Mouse (Mus musculus) olfactory bulb, adult 2 months (tissue): ENCODE measurements around the gene Syngr1.

ENCODE experiments used
- CTCF ChIP-seq: fragments of 200-500 bp; IDR thresholded peaks from 2 replicates; pipeline ENCODE4 v1.5.1; 2012; ENCODE audit warnings: low read depth, mild to moderate bottlenecking, low read length, moderate library complexity; ENCODE audit not compliant: insufficient read depth
- POLR2A ChIP-seq: fragments of 200-500 bp; IDR thresholded peaks from 2 replicates; pipeline ENCODE4 v1.6.1; 2012; ENCODE audit warnings: mild to moderate bottlenecking, low read depth, low read length, moderate library complexity; ENCODE audit not compliant: insufficient read depth

DNA sequence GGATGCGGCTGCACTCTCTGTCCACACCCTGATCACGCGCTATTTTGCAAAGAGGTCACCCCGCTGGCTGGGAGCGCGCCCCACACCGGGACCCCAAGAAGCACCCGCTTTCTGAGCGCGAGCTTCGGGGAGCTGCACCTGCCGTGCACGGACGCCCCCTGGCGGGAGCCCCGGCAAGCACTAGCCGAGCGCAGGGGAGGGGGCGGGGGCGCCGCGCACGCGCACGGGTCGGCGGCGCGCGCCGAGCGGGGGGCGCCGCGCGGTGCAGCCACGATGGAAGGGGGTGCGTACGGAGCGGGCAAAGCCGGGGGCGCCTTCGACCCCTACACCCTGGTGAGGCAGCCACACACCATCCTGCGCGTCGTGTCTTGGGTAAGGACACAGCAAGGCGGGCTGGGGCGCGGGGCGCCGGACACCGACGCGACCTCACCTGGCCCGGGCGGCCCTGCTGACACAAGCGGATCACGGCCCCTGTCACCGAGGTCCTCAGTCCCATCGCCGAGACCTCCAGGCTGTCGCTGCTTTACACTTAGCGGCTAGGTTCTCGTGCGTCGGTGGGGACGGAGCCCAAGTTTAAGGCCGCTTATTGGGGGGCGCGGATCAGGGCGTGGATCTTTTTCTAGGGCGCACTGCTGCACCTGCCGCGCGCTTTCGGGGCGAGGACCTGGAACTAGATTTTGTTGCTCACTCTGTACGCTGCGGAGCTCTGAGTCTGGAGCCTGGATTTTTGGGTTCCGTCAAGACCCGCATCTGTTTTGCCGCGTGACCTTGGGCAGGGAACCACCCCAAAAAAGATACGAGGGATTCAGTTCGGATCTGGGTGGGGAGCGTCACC is at the start of gene Syngr1, which contains the start of gene Rpl3:
- peak; percentile 78 for TF ChIP-seq POLR2A
- peak; percentile 81 for TF ChIP-seq CTCF
